Mouse (Mus musculus): ENCODE data around the gene Mllt11.

Gene Mllt11

GRCm38 (mm10) chr3:95246465-95247231 is 14.7 kb upstream of the Mllt11 start:
- DNase-seq (ENCODE audit: low read depth, low spot score), result no peak

GRCm38 (mm10) chr3:95243086-95243485 is 11.1 kb upstream of the Mllt11 start:
- DNase-seq (ENCODE audit: low read depth, low spot score), result no peak

GRCm38 (mm10) chr3:95241498-95241897 is 9.5 kb upstream of the Mllt11 start, which contains the start of gene Gm128:
TSS of gene Gm128 (minus strand) at chr3:95241598.
- no peak for DNase-seq (ENCODE audit: low read depth, low spot score)

GRCm38 (mm10) chr3:95240900-95241299 is 8.9 kb upstream of the Mllt11 start:
- DNase-seq (ENCODE audit: low read depth, low spot score), result no peak

- DNase-seq (ENCODE audit: low read depth, low spot score), result no peak
Observed at GRCm38 (mm10) chr3:95239971-95240370, 8.0 kb upstream of the Mllt11 start.

- no peak for DNase-seq (ENCODE audit: low read depth, low spot score)
Observed at GRCm38 (mm10) chr3:95239022-95239421, 7.1 kb upstream of the Mllt11 start.

GRCm38 (mm10) chr3:95237541-95238099 is 5.6 kb upstream of the Mllt11 start:
- DNase-seq (ENCODE audit: low read depth, low spot score), result no peak

GRCm38 (mm10) chr3:95235386-95236301 is 3.7 kb upstream of the Mllt11 start:
- no peak for DNase-seq (ENCODE audit: low read depth, low spot score)

- no peak for DNase-seq (ENCODE audit: low read depth, low spot score)
Observed at GRCm38 (mm10) chr3:95233303-95233980, 1.5 kb upstream of the Mllt11 start.

- no peak for DNase-seq (ENCODE audit: low read depth, low spot score)
Observed at GRCm38 (mm10) chr3:95232771-95233170, 800 bp upstream of the Mllt11 start.

- no peak for DNase-seq (ENCODE audit: low read depth, low spot score)
Observed at GRCm38 (mm10) chr3:95230495-95231297, 1.3 kb downstream of the Mllt11 start.

- no peak for DNase-seq (ENCODE audit: low read depth, low spot score)
Observed at GRCm38 (mm10) chr3:95229781-95230494, 2.0 kb downstream of the Mllt11 start.

GRCm38 (mm10) chr3:95228894-95229780 is 2.8 kb downstream of the Mllt11 start:
- DNase-seq (ENCODE audit: low read depth, low spot score), result no peak

- no peak for DNase-seq (ENCODE audit: low read depth, low spot score)
Observed at GRCm38 (mm10) chr3:95228148-95228893, 3.6 kb downstream of the Mllt11 start, which contains the start of gene Cdc42se1. TSS of gene Cdc42se1 (plus strand) at chr3:95228732.

- DNase-seq (ENCODE audit: low read depth, low spot score), result no peak
Observed at GRCm38 (mm10) chr3:95227214-95227613, 4.8 kb downstream of the Mllt11 start.

- no peak for DNase-seq (ENCODE audit: low read depth, low spot score)
Observed at GRCm38 (mm10) chr3:95224295-95224694, 7.7 kb downstream of the Mllt11 start.

- no peak for DNase-seq (ENCODE audit: low read depth, low spot score)
Observed at GRCm38 (mm10) chr3:95223041-95223440, 8.9 kb downstream of the Mllt11 start.

- DNase-seq (ENCODE audit: low read depth, low spot score), result no peak
Observed at GRCm38 (mm10) chr3:95218466-95219137, 13.4 kb downstream of the Mllt11 start.
